Mouse (Mus musculus): ENCODE measurements at regions not wholly inside any gene's neighbourhood (a gene's known extent, or its start where the extent isn't known, plus 50 kb on each side); places are given as distances from the start of the nearest gene placed in this dataset.
"Not testable (repeated sequence)": the region's sequence is repeated elsewhere in the genome, so short reads cannot be mapped to it uniquely, and the experiment has no call there.

DNA sequence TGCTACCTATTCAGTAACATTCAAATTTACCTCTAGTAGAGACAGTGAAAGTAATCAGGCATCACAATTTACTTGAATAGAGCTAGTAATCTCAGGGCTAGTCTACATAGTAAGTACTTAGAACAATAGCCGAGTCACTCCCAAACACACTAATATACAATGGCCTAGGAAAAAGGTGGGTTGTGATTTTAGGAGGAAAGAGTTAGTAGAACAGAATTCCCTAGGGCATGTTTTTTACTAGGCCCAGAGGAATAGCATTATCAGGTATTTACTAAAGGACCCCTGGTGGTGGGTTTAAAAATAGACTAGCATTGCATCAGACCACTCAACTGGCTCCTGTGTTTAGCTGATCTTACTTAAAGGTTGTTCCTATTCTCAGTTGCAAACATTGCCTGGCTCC is 535.8 kb downstream of the Mat2b start:
- not testable (repeated sequence) for H3K4me1 ChIP-seq (replicated peaks; ENCODE audit: low read depth, low read length); H3K9me3 ChIP-seq (ENCODE audit: low read length); H3K4me3 ChIP-seq (replicated peaks; ENCODE audit: low read length); H3K27me3 ChIP-seq (ENCODE audit: insufficient read depth, low read length); H3K36me3 ChIP-seq (ENCODE audit: insufficient read depth, low read length)
- TF ChIP-seq CTCF (conservative IDR thresholded peaks at IDR 0.05; ENCODE audit: low read length) (0 out of 2 replicates have a peak, but pooled peaks have one; percentile 17), NANOG (IDR thresholded peaks at IDR 0.05; ENCODE audit: borderline replicate concordance, low read length) (peak; percentile 25; the same call in 1 of the 2 replicates)

- Histone ChIP-seq H3K4me1 (replicated peaks; ENCODE audit: low read depth, low read length) (no peaks in the 10 kb centered on the region), H3K36me3 (ENCODE audit: insufficient read depth, low read length) (no peaks in the 10 kb centered on the region), H3K27me3 (ENCODE audit: insufficient read depth, low read length) (no peaks in the 10 kb centered on the region), H3K9me3 (ENCODE audit: low read length) (no peaks in the 10 kb centered on the region), H3K4me3 (replicated peaks; ENCODE audit: low read length) (no peak overlapping the region)
- TF ChIP-seq NANOG (IDR thresholded peaks at IDR 0.05; ENCODE audit: borderline replicate concordance, low read length): no peak
- peak; percentile 40 for TF ChIP-seq CTCF (conservative IDR thresholded peaks at IDR 0.05; ENCODE audit: low read length)
These were observed 545.7 kb downstream of the Mat2b start for GRCm38 (mm10) chr11:40149312-40149711.

- no peak overlapping the region for H3K4me3 ChIP-seq (replicated peaks; ENCODE audit: low read length)
- no peaks in the 10 kb centered on the region for H3K9me3 ChIP-seq (ENCODE audit: low read length)
- H3K36me3 ChIP-seq (ENCODE audit: insufficient read depth, low read length): no peaks in the 10 kb centered on the region
- H3K4me1 ChIP-seq (replicated peaks; ENCODE audit: low read depth, low read length): no peaks in the 10 kb centered on the region
- no peak for TF ChIP-seq CTCF (conservative IDR thresholded peaks at IDR 0.05; ENCODE audit: low read length)
- TF ChIP-seq NANOG (IDR thresholded peaks at IDR 0.05; ENCODE audit: borderline replicate concordance, low read length): no peak
- TF ChIP-seq POU5F1 (IDR thresholded peaks at IDR 0.05; ENCODE audit: borderline replicate concordance, low read length): no peak
- H3K27me3 ChIP-seq (ENCODE audit: insufficient read depth, low read length): no peaks in the 10 kb centered on the region
These were observed 557.2 kb downstream of the Mat2b start for GRCm38 (mm10) chr11:40137803-40138202.

DNA sequence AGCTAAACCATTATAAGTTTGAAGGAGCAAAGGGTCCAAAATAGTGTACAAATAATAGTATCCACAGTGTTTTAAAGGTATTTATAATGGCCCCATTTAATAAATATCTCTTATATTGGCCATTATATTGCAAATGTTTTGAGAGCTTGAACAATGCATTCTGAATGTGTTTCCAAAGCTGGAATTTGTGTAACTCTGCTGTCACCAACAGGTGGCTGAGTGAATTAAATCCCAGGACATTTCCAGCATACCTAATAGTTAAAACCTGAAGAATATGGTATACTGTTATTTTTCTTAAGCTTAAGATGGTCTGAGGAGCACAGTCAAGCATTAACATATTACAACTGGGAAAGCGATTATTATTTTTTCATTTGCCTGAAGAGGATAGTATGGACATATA is 592.4 kb downstream of the Mat2b start:
- Histone ChIP-seq H3K27me3 (ENCODE audit: insufficient read depth, low read length) (no peaks in the 10 kb centered on the region), H3K36me3 (ENCODE audit: insufficient read depth, low read length) (no peaks in the 10 kb centered on the region), H3K4me1 (replicated peaks; ENCODE audit: low read depth, low read length) (no peaks in the 10 kb centered on the region), H3K9me3 (ENCODE audit: low read length) (no peaks in the 10 kb centered on the region), H3K4me3 (replicated peaks; ENCODE audit: low read length) (no peak overlapping the region)
- TF ChIP-seq CTCF (conservative IDR thresholded peaks at IDR 0.05; ENCODE audit: low read length) (0 out of 2 replicates have a peak, but pooled peaks have one; percentile 17), POU5F1 (IDR thresholded peaks at IDR 0.05; ENCODE audit: borderline replicate concordance, low read length) (no peak)

- H3K36me3 ChIP-seq (ENCODE audit: insufficient read depth, low read length): no peaks in the 10 kb centered on the region
- H3K4me1 ChIP-seq (replicated peaks; ENCODE audit: low read depth, low read length): no peaks in the 10 kb centered on the region
- peaks cover 4% of the 10 kb centered on the region for H3K9me3 ChIP-seq (ENCODE audit: low read length)
- no peak overlapping the region for H3K4me3 ChIP-seq (replicated peaks; ENCODE audit: low read length)
- no peaks in the 10 kb centered on the region for H3K27me3 ChIP-seq (ENCODE audit: insufficient read depth, low read length)
- TF ChIP-seq NANOG (IDR thresholded peaks at IDR 0.05; ENCODE audit: borderline replicate concordance, low read length): no peak
- no peak for TF ChIP-seq POU5F1 (IDR thresholded peaks at IDR 0.05; ENCODE audit: borderline replicate concordance, low read length)
- no peak for TF ChIP-seq CTCF (conservative IDR thresholded peaks at IDR 0.05; ENCODE audit: low read length)
These were observed 620.7 kb downstream of the Mat2b start for GRCm38 (mm10) chr11:40074317-40074716.

DNA sequence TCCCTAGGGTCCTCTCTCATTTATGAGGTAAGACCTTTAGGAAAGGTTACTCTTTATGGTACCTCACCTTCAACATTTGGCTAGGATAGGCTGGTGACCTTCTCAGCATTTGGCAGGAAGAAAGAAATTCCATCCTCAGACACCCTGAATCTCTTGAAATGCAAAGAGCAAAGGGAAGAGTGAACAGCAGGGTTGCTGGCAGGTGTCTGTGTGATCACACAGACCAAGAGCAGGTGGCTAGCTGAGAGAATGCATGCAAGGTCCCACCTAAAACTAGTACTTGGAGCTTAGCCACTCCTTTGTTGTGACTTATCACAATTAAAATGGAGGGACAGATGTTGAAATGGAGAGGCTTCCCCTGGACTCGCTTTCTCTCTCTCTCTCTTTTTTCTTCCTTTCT is 644.5 kb downstream of the Mat2b start:
- Histone ChIP-seq H3K27me3 (ENCODE audit: insufficient read depth, low read length) (no peaks in the 10 kb centered on the region), H3K36me3 (ENCODE audit: insufficient read depth, low read length) (no peaks in the 10 kb centered on the region), H3K9me3 (ENCODE audit: low read length) (no peaks in the 10 kb centered on the region), H3K4me3 (replicated peaks; ENCODE audit: low read length) (no peak overlapping the region), H3K4me1 (replicated peaks; ENCODE audit: low read depth, low read length) (peaks cover 26% of the 10 kb centered on the region)
- no peak for TF ChIP-seq POU5F1 (IDR thresholded peaks at IDR 0.05; ENCODE audit: borderline replicate concordance, low read length)

GRCm38 (mm10) chr11:40027511-40027910 is 667.5 kb downstream of the Mat2b start:
- TF ChIP-seq POU5F1 (IDR thresholded peaks at IDR 0.05; ENCODE audit: borderline replicate concordance, low read length) (no peak), NANOG (IDR thresholded peaks at IDR 0.05; ENCODE audit: borderline replicate concordance, low read length) (no peak), CTCF (conservative IDR thresholded peaks at IDR 0.05; ENCODE audit: low read length) (no peak)
- Histone ChIP-seq H3K27me3 (ENCODE audit: insufficient read depth, low read length) (no peaks in the 10 kb centered on the region), H3K4me3 (replicated peaks; ENCODE audit: low read length) (no peak overlapping the region), H3K4me1 (replicated peaks; ENCODE audit: low read depth, low read length) (no peaks in the 10 kb centered on the region), H3K36me3 (ENCODE audit: insufficient read depth, low read length) (no peaks in the 10 kb centered on the region), H3K9me3 (ENCODE audit: low read length) (no peaks in the 10 kb centered on the region)

DNA sequence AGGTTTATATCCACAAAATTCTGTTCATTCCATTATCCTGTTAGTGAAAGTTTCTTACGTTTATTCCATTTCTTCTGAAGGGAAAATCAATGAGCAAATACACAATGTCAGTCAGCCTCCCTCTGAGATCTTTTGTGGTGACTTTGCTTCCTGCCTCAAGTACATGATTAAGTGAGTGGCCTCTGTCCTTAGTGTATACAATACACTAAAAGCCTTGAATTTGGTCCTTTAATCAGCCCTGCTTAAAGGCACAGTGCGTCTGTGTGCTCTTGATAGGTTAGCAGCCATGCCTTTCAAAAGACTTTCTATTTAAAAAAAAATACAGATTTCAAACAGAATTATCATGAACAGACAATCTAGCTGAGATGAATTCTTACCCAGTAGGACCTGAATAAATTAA is 695.5 kb downstream of the Mat2b start:
- TF ChIP-seq CTCF (conservative IDR thresholded peaks at IDR 0.05; ENCODE audit: low read length) (no peak), NANOG (IDR thresholded peaks at IDR 0.05; ENCODE audit: borderline replicate concordance, low read length) (no peak), POU5F1 (IDR thresholded peaks at IDR 0.05; ENCODE audit: borderline replicate concordance, low read length) (no peak)
- H3K27me3 ChIP-seq (ENCODE audit: insufficient read depth, low read length): no peaks in the 10 kb centered on the region
- H3K4me3 ChIP-seq (replicated peaks; ENCODE audit: low read length): no peak overlapping the region
- no peaks in the 10 kb centered on the region for H3K4me1 ChIP-seq (replicated peaks; ENCODE audit: low read depth, low read length)
- H3K36me3 ChIP-seq (ENCODE audit: insufficient read depth, low read length): no peaks in the 10 kb centered on the region
- no peaks in the 10 kb centered on the region for H3K9me3 ChIP-seq (ENCODE audit: low read length)

- TF ChIP-seq CTCF (conservative IDR thresholded peaks at IDR 0.05; ENCODE audit: low read length): no peak
- TF ChIP-seq NANOG (IDR thresholded peaks at IDR 0.05; ENCODE audit: borderline replicate concordance, low read length): no peak
- no peak for TF ChIP-seq POU5F1 (IDR thresholded peaks at IDR 0.05; ENCODE audit: borderline replicate concordance, low read length)
- H3K9me3 ChIP-seq (ENCODE audit: low read length): no peaks in the 10 kb centered on the region
- H3K36me3 ChIP-seq (ENCODE audit: insufficient read depth, low read length): no peaks in the 10 kb centered on the region
- no peaks in the 10 kb centered on the region for H3K4me1 ChIP-seq (replicated peaks; ENCODE audit: low read depth, low read length)
- no peak overlapping the region for H3K4me3 ChIP-seq (replicated peaks; ENCODE audit: low read length)
- H3K27me3 ChIP-seq (ENCODE audit: insufficient read depth, low read length): no peaks in the 10 kb centered on the region
These were observed 696.4 kb downstream of the Mat2b start for GRCm38 (mm10) chr11:39998612-39999011.
